Mouse (Mus musculus) bone marrow macrophage, adult 2 months (primary cell): Measurements from ENCODE around the gene N4bp2l2. TPM values are rescaled to one million over a fixed set of nuclear protein-coding genes. Genes with fewer than 3 reads are reported as not detected.

Experiments used
- H3K27ac ChIP-seq: 2 replicates; pipeline ENCODE4 v1.5.1; 2012; ENCODE audit warnings: low read depth, low read length; ENCODE audit not compliant: insufficient read depth
- H3K4me1 ChIP-seq: 2 replicates; pipeline ENCODE4 v1.6.1; 2012; ENCODE audit warnings: low read length; ENCODE audit not compliant: control insufficient read depth, insufficient read depth
- H3K4me3 ChIP-seq: 2 replicates; pipeline ENCODE4 v1.5.1; 2012; ENCODE audit warnings: mild to moderate bottlenecking, low read length, moderate library complexity; ENCODE audit not compliant: insufficient read depth
- CTCF ChIP-seq: IDR thresholded peaks from 2 replicates; pipeline ENCODE4 v1.5.1; 2012; ENCODE audit warnings: low read depth, mild to moderate bottlenecking, low read length, moderate library complexity
- POLR2A ChIP-seq: IDR thresholded peaks from 2 replicates; pipeline ENCODE4 v1.6.1; 2012; ENCODE audit warnings: mild to moderate bottlenecking, low read depth, low read length, borderline replicate concordance
- polyA plus RNA-seq: library from polyadenylated mRNA; stranded (reverse); fragments of >200 nt; gene quantifications from 2 replicates; pipeline ENCODE4 v1.2.4, GENCODE M21; 2012; ENCODE audit not compliant: missing spikeins, insufficient read depth, insufficient read length

The N4bp2l2 gene
- polyA plus RNA-seq, 1 experiment, result 67.2 TPM

- no peak for TF ChIP-seq POLR2A
- no peak for TF ChIP-seq CTCF
- peaks cover 12% of the 10 kb centered on the region for H3K4me1 ChIP-seq
- no peak overlapping the region for H3K4me3 ChIP-seq
- H3K27ac ChIP-seq, result no peak overlapping the region
These were observed 49.8 kb downstream of the N4bp2l2 start for GRCm38 (mm10) chr5:150616216-150616615.

- TF ChIP-seq POLR2A, result no peak
- TF ChIP-seq CTCF, result no peak
- H3K4me1 ChIP-seq, result peaks cover 13% of the 10 kb centered on the region
- no peak overlapping the region for H3K4me3 ChIP-seq
- H3K27ac ChIP-seq, result no peak overlapping the region
These were observed 51.9 kb downstream of the N4bp2l2 start for GRCm38 (mm10) chr5:150614054-150614453.

GRCm38 (mm10) chr5:150611697-150612096, 54.3 kb downstream of the N4bp2l2 start:
- peak overlapping the region; percentile 28; the same call in 1 of the 2 replicates for H3K4me3 ChIP-seq

GRCm38 (mm10) chr5:150611136-150611535, 54.8 kb downstream of the N4bp2l2 start:
- TF ChIP-seq POLR2A, result no peak
- no peak for TF ChIP-seq CTCF
- peaks cover 15% of the 10 kb centered on the region for H3K4me1 ChIP-seq

More at GRCm38 (mm10) chr5:150611697-150612096, 54.3 kb downstream of the N4bp2l2 start:
- no peak for TF ChIP-seq CTCF
- no peak for TF ChIP-seq POLR2A
- Histone ChIP-seq H3K4me1 (peaks cover 15% of the 10 kb centered on the region), H3K27ac (no peak overlapping the region)

GRCm38 (mm10) chr5:150607631-150608030, 58.4 kb downstream of the N4bp2l2 start:
- Histone ChIP-seq H3K4me3 (no peak overlapping the region), H3K4me1 (peaks cover 15% of the 10 kb centered on the region), H3K27ac (no peak overlapping the region)
- no peak for TF ChIP-seq POLR2A
- no peak for TF ChIP-seq CTCF

More at GRCm38 (mm10) chr5:150611136-150611535, 54.8 kb downstream of the N4bp2l2 start:
- Histone ChIP-seq H3K27ac (no peak overlapping the region), H3K4me3 (no peak overlapping the region)

- peaks cover 4% of the 10 kb centered on the region for H3K4me1 ChIP-seq
- TF ChIP-seq POLR2A, result no peak
- no peak for TF ChIP-seq CTCF
- no peak overlapping the region for H3K4me3 ChIP-seq
- no peak overlapping the region for H3K27ac ChIP-seq
These were observed 59.9 kb downstream of the N4bp2l2 start for GRCm38 (mm10) chr5:150606131-150606530.

- Histone ChIP-seq H3K4me3 (no peak overlapping the region), H3K4me1 (peaks cover 23% of the 10 kb centered on the region), H3K27ac (no peak overlapping the region)
- TF ChIP-seq CTCF (no peak), POLR2A (no peak)
These were observed 64.3 kb downstream of the N4bp2l2 start for GRCm38 (mm10) chr5:150601441-150602230.

GRCm38 (mm10) chr5:150600554-150601440, 65.2 kb downstream of the N4bp2l2 start:
- no peak overlapping the region for H3K27ac ChIP-seq
- H3K4me3 ChIP-seq, result no peak overlapping the region
- TF ChIP-seq CTCF (no peak), POLR2A (no peak)
- H3K4me1 ChIP-seq, result peaks cover 30% of the 10 kb centered on the region

GRCm38 (mm10) chr5:150599301-150600294, 66.4 kb downstream of the N4bp2l2 start:
- peak overlapping the region; percentile 49 for H3K4me3 ChIP-seq
- H3K27ac ChIP-seq, result no peak overlapping the region
- TF ChIP-seq POLR2A, result no peak
- no peak for TF ChIP-seq CTCF
- H3K4me1 ChIP-seq, result peaks cover 32% of the 10 kb centered on the region
